Mouse (Mus musculus) olfactory bulb, adult 2 months (tissue): ENCODE measurements around the gene Nkx6-2. TPM values are rescaled to one million over a fixed set of nuclear protein-coding genes. Genes with fewer than 3 reads are reported as not detected.
A peak's percentile ranks its signal among the peaks of the same experiment; 100 is the strongest.

Experiments used
- H3K27ac ChIP-seq: fragments of 200-500 bp; 2 replicates; pipeline ENCODE4 v1.5.1; 2012; ENCODE audit warnings: low read depth, low read length; ENCODE audit not compliant: insufficient read depth
- H3K4me1 ChIP-seq: fragments of 200-500 bp; 2 replicates; pipeline ENCODE4 v1.6.1; 2012; ENCODE audit warnings: low read length; ENCODE audit not compliant: control insufficient read depth, insufficient read depth
- H3K4me3 ChIP-seq: fragments of 200-500 bp; 2 replicates; pipeline ENCODE4 v1.5.1; 2012; ENCODE audit warnings: mild to moderate bottlenecking, low read depth, low read length, moderate library complexity; ENCODE audit not compliant: insufficient read depth
- CTCF ChIP-seq: fragments of 200-500 bp; IDR thresholded peaks from 2 replicates; pipeline ENCODE4 v1.5.1; 2012; ENCODE audit warnings: low read depth, mild to moderate bottlenecking, low read length, moderate library complexity; ENCODE audit not compliant: insufficient read depth
- POLR2A ChIP-seq: fragments of 200-500 bp; IDR thresholded peaks from 2 replicates; pipeline ENCODE4 v1.6.1; 2012; ENCODE audit warnings: mild to moderate bottlenecking, low read depth, low read length, moderate library complexity; ENCODE audit not compliant: insufficient read depth
- WGBS: fragments of 180-500 bp; shearing (Covaris S2); methylation state at CpG from one replicate; pipeline ENCODE4 v1.1.7; 2018; 5-methylcytosine and 5-hydroxymethylcytosine counted together
- polyA plus RNA-seq: library from polyadenylated mRNA; stranded (reverse); fragments of >200 nt; gene quantifications from 2 replicates; pipeline ENCODE4 v1.2.4, GENCODE M21; 2012; ENCODE audit warnings: low replicate concordance; ENCODE audit not compliant: missing spikeins, insufficient read depth, insufficient read length

Nkx6-2 gene
- not detected in 2 replicates for polyA plus RNA-seq

GRCm38 (mm10) chr7:139582595-139582994, at the start of gene Nkx6-2:
Gene Nkx6-2 (minus strand): TSS chr7:139582797.
- Histone ChIP-seq H3K4me1 (peaks cover 34% of the 10 kb centered on the region), H3K4me3 (peak within 1 kb of the TSS; percentile 23), H3K27ac (no peak within 1 kb of the TSS)
- WGBS: 2% methylated on average over 56 of the region's 56 CpGs
- TF ChIP-seq POLR2A (no peak), CTCF (no peak)

GRCm38 (mm10) chr7:139625156-139625555, 42.6 kb upstream of the Nkx6-2 start:
- H3K4me3 ChIP-seq: no peak overlapping the region
- TF ChIP-seq CTCF (no peak), POLR2A (no peak)
- H3K27ac ChIP-seq: no peak overlapping the region
- H3K4me1 ChIP-seq: no peaks in the 10 kb centered on the region
- WGBS: 72% methylated on average over 9 of the region's 9 CpGs

GRCm38 (mm10) chr7:139622568-139622967, 40.0 kb upstream of the Nkx6-2 start:
- Histone ChIP-seq H3K27ac (no peak overlapping the region), H3K4me1 (no peaks in the 10 kb centered on the region), H3K4me3 (no peak overlapping the region)
- WGBS: 94% methylated on average over 13 of the region's 13 CpGs
- no peak for TF ChIP-seq POLR2A
- no peak for TF ChIP-seq CTCF

- no peak overlapping the region for H3K27ac ChIP-seq
- TF ChIP-seq CTCF: peak; percentile 73
- no peak for TF ChIP-seq POLR2A
- H3K4me3 ChIP-seq: no peak overlapping the region
- 30% methylated on average over 12 of the region's 12 CpGs for WGBS
- H3K4me1 ChIP-seq: peaks cover 7% of the 10 kb centered on the region
Measured at GRCm38 (mm10) chr7:139615767-139616766, 33.5 kb upstream of the Nkx6-2 start.

- H3K4me1 ChIP-seq: no peaks in the 10 kb centered on the region; the same call in 1 of the 2 replicates
- H3K27ac ChIP-seq: no peak overlapping the region
- no peak for TF ChIP-seq POLR2A
- no peak for TF ChIP-seq CTCF
- no peak overlapping the region for H3K4me3 ChIP-seq
- 88% methylated on average over 2 of the region's 2 CpGs for WGBS
Measured at GRCm38 (mm10) chr7:139610328-139610727, 27.7 kb upstream of the Nkx6-2 start.

GRCm38 (mm10) chr7:139595862-139596261, 13.3 kb upstream of the Nkx6-2 start:
- TF ChIP-seq POLR2A (no peak), CTCF (no peak)
- Histone ChIP-seq H3K4me3 (no peak overlapping the region), H3K4me1 (no peaks in the 10 kb centered on the region), H3K27ac (no peak overlapping the region)
- 81% methylated on average over 6 of the region's 6 CpGs for WGBS

- 89% methylated on average over 6 of the region's 6 CpGs for WGBS
- TF ChIP-seq CTCF: no peak
- TF ChIP-seq POLR2A: no peak
- Histone ChIP-seq H3K27ac (no peak overlapping the region), H3K4me1 (no peaks in the 10 kb centered on the region), H3K4me3 (no peak overlapping the region)
Measured at GRCm38 (mm10) chr7:139595311-139595710, 12.7 kb upstream of the Nkx6-2 start.

- TF ChIP-seq POLR2A: no peak
- no peak for TF ChIP-seq CTCF
- Histone ChIP-seq H3K27ac (no peak overlapping the region), H3K4me1 (no peaks in the 10 kb centered on the region), H3K4me3 (no peak overlapping the region)
- 95% methylated on average over 5 of the region's 5 CpGs for WGBS
Measured at GRCm38 (mm10) chr7:139591311-139591710, 8.7 kb upstream of the Nkx6-2 start.

GRCm38 (mm10) chr7:139590302-139590701, 7.7 kb upstream of the Nkx6-2 start:
- H3K27ac ChIP-seq: no peak overlapping the region
- 43% methylated on average over 3 of the region's 3 CpGs for WGBS
- no peak overlapping the region for H3K4me3 ChIP-seq
- TF ChIP-seq CTCF (0 out of 2 replicates have a peak, but pooled peaks have one; percentile 23), POLR2A (no peak)
- 0 out of 2 replicates have a peak, but pooled peaks cover under 1% of the 10 kb centered on the region for H3K4me1 ChIP-seq
